Mouse (Mus musculus) lung, postnatal 25 days (tissue): ENCODE data around the gene Olfr807.

Experiments
- DNase-seq: peaks from one replicate; pipeline ENCODE4 v3.0.0; 2022; ENCODE audit warnings: low spot score

The Olfr807 gene

GRCm38 (mm10) chr10:129757693-129758092 lies at the start of gene Olfr807:
TSS of gene Olfr807 (minus strand) at chr10:129757793.
- no peak for DNase-seq

DNA sequence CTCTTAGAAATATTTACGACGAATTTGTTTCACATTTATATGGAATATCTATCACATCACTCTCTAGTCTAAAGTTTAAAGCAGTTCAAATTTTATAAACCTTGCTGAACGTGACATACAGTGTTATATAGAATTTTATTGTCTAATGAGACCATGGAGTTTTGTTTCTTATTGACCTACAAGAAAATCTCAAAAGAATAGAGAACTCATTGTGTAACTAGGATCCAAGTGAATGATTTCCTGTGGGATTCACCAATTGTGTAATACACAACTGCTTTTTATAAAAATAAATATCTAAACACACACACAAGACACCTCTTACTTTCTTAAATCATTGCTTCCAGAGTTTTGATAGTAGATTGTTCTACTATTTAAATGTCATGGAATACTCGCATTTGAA lies 46.7 kb upstream of the Olfr807 start, which contains the start of gene Olfr811:
TSS of gene Olfr811 (minus strand) at position 101 of the 400 bp plus-strand sequence.
- no peak for DNase-seq

DNA sequence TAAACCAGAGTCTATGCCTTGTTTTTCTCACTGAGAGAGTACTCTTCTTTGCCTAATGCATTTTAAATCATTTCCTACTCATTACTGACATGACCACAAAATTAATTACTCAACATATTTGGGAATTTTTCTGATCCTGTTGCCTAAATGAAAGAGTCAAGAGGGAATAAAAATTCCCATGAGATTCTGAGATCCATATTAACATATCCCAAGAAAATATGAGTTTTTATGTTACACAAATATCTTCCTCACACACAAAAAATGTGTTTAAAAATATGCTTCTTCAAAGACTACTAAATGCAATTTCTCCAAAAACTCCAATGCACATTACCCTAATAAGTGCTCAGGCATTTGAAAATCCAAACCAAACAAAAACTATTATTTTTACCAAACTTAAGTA lies 37.2 kb upstream of the Olfr807 start, which contains the start of gene Olfr810:
TSS of gene Olfr810 (minus strand) at position 101 of the 400 bp plus-strand sequence.
- DNase-seq = no peak

DNA sequence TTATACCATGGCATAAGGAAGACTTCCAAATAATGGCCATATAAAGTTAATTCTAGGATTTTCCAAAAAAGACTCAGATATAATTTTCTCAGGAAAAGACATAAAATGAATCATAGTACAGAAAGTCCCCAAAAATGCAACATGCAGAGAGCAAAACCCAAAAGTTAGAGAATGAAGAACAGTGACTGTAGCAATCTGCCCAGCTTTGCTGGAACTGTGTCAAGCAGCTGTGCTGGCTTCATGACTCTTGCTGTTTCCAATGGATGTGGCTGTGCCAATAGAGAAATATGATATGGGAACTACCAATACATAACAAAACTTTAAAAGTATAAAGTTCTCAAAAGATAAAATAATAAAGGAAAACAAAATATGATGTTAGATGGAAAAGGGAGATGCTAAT lies 20.5 kb upstream of the Olfr807 start:
- no peak for DNase-seq

DNA sequence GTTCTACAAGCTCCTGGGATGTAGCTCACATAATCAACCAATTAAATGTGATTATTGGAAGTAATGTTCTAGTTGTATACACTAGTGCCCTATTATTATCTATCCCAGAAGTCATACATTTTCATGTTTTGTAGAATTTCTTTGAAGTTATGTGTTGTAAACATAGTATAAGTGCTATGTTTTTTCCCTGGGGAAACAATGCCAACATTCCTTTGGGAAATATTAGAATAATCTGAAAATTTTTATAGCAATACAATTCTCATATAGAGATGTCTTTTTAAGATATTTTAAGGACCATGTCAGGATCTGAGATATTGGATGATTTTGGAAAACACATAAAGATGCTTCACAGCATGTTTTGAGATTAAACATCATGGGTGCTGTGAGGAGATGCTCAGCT lies 16.7 kb upstream of the Olfr807 start, which contains the start of gene Olfr809:
TSS of gene Olfr809 (plus strand) at position 301 of the 400 bp plus-strand sequence.
- DNase-seq = no peak

DNA sequence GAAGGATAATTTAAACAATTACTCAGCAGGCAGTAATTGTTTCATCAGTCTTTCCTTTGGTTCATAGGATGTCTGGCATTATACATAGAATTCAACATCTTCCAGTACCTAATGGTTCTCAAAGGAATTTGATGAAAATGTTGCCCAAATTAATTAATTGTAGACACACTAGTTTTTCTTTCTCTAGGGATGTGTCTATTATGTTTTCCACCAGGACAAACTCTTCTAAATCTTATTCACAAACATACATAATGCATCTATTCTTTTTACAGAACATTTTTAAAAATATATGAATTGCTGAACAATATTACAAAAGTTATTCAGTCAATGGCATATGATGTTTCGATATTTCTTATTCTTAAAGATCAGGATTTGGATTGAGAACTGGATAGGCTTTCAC lies 7.6 kb upstream of the Olfr807 start, which contains the start of gene Olfr808:
TSS of gene Olfr808 (plus strand) at position 301 of the 400 bp plus-strand sequence.
- DNase-seq = no peak

DNA sequence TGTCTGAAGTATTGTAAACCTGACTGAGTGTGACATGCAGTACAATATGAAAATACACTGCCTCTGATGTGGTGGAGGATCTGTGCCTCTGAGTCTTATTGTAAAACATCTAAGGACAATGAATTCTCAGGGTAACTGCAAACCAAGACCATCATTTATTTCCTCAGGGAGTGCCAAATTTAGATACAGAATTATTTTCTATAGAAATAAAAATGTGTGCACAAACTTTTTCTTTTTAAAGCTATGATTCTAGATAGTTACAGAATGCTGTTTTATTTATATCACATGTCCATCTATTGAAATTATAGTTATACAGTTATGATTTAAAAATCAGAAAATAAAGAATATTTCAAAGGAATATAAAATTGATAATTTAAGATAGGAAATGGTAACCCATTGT lies 15.8 kb downstream of the Olfr807 start, which contains the start of gene Olfr806:
TSS of gene Olfr806 (minus strand) at position 101 of the 400 bp plus-strand sequence.
- DNase-seq = no peak

GRCm38 (mm10) chr10:129729275-129729674 lies 28.3 kb downstream of the Olfr807 start, which contains the start of gene Olfr805:
TSS of gene Olfr805 (minus strand) at chr10:129729375.
- no peak for DNase-seq
